Mouse (Mus musculus): Measurements from ENCODE around the gene Gm49322. TPM values are rescaled to one million over a fixed set of nuclear protein-coding genes. Genes with fewer than 3 reads are reported as not detected.
"Not testable (repeated sequence)": the region's sequence is repeated elsewhere in the genome, so short reads cannot be mapped to it uniquely, and the experiment has no call there.

Gm49322 gene
- 1 to 10 TPM; 2.0 to 3.0 TPM for total RNA-seq (2021)

DNA sequence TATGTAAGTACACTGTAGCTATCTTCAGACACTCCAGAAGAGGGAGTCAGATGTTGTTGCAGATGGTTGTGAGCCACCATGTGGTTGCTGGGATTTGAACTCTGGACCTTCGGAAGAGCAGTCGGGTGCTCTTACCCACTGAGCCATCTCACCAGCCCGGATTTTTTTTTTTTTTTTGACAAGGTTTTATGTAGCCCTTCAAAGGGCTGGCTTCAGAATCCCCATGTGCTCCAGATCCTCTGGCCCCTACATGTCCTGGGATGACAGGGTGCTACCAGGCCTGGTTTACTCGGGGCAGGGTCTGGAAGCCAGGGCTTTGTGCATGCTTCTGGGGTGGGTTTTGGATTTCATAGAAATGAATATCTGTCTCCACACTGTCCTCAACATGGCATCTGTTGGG lies at the start of gene Gm49322:
TSS of gene Gm49322 (plus strand) at position 301 of the 400 bp plus-strand sequence.
- DNase-seq (ENCODE audit: extremely low spot score in 1 of 2, low spot score in 2 of 2); intact Hi-C loops (cut with DNase I): not testable (repeated sequence)

DNA sequence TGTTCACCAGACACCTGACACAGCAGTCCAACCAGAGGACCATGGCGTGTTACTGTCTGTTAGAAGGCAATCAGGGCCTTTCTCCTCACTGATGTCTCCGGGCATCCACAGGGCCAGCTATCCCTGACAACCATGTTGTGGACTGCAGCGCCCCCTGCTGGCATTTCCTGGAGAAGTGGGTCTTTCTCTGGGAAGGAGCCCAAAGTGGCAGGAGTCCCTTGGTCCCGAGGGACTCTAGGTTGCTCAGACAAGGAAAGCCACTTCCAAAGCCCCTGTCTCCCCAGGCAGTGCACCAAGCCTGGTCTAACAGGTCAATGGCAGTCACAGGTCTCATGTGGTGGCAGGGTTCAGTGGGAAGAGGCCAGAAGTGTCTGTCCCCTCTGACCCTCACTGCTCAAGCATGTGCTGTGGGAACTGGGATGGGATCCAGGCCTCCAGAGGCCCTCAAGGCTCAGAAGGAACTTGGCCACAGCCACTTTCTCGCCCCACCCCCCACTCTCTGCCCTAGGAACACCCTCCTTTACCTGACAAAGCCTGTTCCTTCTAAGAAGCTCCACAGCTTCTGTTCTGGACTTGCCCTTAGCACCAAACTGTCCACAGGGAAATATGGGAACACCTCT lies 48.4 kb upstream of the Gm49322 start:
- intact Hi-C loops (cut with DNase I) = no loop called here
- peak; percentile 47 to 87 for DNase-seq (ENCODE audit: extremely low spot score in 1 of 2, low spot score in 2 of 2)

DNA sequence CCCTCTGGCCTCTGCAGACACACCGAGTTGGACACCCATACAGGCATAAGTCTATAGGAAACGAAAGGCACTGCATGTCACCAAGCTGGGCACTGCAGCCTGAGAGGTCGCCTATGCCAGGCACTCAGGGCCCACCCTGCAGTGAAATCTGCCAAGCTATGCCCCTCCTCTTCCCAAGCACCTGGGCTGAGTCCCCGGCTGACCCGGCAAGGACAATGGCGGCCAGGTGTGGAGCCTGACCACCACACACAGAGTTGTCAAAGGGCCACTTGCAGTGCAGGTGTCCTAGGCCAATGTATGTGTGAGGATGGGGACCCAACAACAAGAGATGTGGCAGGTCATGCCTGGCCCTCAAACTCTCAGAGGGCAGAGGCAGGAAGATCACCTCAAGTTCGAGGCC lies 46.4 kb upstream of the Gm49322 start:
- intact Hi-C loops (cut with DNase I) = no loop called here
- no peak for DNase-seq (ENCODE audit: extremely low spot score in 1 of 2, low spot score in 2 of 2)

DNA sequence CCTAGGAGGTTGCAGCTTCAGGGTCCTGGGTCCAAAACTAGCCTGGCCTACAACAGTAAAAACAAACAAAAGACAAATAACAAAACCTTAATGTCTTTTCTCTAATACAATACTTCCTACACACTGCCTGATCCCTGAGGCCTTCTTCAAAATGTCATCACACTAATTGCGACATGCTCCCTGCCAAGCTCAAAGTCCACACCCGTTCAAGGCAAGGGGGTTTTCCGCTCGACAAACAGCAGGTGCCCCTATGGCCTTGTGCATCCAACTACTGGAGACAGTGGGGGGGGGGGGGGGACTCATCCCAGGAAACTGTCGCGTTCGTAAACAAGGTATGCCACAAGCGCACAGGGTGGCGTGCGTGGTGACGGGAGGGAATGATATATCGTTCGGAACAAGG lies 45.2 kb upstream of the Gm49322 start:
- intact Hi-C loops (cut with DNase I) = no loop called here
- DNase-seq (ENCODE audit: extremely low spot score in 1 of 2, low spot score in 2 of 2) = no peak

DNA sequence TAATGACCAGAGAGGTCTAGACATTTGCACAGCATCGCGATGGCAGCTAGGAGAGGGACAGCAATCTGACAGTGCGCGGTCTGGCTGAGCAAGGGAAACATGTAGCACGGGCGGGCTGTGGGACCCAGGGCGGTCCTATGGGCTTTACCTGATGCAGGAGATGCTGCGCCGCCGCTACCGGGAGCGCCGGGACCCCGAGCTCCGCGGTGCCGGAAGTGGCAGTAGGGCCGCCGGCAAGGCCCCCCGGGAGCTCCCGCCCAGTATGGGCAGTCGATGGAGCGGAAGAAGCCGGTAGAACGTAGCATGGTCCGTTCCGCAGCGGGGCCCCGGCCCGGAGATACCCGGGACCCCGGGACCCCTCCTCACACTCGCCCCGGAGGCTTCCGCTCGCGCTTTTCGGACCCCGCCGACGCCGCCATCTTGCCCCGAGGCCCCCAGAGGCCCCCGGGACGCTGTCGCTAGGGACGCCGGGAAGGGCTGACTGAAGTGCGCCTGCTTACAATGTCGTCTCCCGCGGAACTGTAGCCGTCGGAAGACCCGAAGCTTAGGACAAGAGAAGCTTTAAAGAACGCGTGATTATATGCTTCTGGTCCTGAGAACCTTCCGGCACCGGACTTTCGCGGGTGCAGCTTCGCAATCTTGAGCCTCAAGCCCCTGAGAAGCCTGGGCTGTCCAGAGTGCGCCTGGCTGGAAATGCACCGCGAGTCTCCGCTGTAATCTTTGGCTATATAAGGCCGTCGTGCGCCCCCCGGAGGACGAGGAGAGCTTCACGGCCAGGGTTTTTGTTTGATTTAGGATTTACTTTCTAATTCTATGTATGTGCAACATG lies 44.5 kb upstream of the Gm49322 start, which contains the start of gene Rexo1:
TSS of gene Rexo1 (minus strand) at position 445 of the 829 bp plus-strand sequence.
- intact Hi-C loops (cut with DNase I) = no loop called here
- DNase-seq (ENCODE audit: extremely low spot score in 1 of 2, low spot score in 2 of 2) = peak; percentile 91 to 93

DNA sequence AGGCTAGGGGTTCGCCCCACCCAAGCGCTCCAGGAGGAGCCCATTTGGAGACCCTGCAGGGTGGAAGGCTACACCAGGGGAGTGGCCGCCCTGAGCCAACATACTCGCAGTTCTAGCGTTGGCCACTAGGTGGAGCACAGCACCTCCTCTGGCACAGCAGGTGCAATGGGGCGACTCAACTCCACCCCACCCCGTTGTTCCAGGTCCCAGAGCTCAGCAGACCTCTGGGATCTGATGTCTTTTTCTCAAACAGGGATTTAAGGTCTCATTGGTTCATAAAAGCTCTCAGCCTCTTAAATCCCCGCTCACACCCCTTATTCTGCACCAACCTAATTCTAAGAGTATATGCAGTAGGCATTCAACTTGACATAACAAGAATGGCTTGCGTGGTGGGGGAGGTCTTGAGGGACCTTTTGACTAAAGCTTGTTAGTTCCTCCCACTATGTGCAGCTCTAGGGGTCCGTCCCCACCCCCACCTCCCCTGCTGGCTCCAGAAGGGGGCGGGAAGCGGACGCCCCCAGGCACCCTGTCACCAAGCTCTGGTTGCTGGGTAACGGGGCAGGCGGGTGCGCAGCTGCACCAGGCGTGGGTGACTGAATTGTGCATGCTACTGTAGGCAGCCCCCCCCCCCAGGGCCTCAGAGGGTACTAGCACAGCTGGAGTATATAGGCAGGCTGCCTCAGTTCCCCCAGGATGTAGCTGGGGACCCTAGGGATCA lies 39.3 kb upstream of the Gm49322 start:
- intact Hi-C loops (cut with DNase I) = no loop called here
- DNase-seq (ENCODE audit: extremely low spot score in 1 of 2, low spot score in 2 of 2) = peak; percentile 83 to 89

DNA sequence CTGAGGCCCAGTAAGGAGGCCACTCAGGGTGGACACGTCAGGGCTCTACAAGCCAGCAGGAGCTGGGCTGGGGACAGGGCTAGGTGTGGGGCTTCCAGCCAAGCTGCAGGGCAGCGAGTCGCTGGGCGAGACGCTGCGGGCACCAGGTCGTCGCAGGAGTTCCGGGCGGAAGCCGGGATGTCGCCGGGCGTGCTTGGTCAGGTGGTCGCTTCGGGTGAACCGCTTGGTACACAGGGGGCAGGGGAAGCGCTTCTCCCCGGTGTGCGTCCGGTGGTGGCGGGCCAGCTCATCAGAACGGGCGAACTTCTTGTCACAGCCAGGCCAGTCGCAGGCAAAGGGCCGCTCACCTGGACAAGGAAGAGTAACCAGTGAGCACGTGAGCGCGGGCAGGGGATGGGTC lies 36.9 kb upstream of the Gm49322 start:
- no peak for DNase-seq (ENCODE audit: extremely low spot score in 1 of 2, low spot score in 2 of 2)
- intact Hi-C loops (cut with DNase I) = no loop called here

DNA sequence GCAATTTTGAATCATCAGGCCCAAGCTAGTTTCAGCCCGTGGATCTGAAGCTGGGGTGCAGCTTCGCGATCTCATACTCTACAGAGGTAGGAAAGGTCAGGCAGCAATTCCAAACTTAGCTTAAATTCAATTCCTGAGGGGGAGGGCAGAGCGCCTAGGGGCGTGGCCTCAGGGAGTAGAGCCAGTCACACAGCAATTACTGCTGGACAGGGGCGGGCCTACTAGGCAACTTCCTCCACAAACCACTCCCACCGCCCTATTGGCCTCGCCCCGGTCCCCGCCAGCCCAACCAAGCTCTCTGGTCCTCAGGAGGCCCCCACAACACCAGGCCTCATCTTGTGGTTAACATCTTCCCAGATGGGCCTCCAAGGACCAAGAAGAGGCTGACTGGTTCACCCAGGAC lies 36.2 kb upstream of the Gm49322 start:
- intact Hi-C loops (cut with DNase I) = no loop called here
- peak in 1 of 2 experiments; percentile 85 for DNase-seq (ENCODE audit: extremely low spot score in 1 of 2, low spot score in 2 of 2)

DNA sequence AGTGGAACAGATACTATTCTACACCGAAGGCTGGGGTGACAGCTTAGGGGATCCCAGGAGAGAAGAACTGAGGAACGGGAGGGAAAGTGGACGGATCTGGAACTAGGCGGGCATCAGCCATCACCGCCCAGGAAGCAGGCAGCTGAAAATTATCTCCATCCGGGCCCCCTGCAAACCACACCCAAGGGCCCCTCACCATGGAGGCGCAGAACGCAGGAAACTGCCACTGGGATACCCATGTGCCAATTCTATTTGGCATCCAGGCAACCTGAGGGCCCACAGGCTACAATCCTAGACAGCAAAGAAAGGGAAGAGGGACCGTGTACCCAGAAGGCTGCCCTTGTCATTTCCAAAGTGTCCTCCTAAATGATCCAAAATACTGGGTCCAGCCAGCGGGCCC lies 35.4 kb upstream of the Gm49322 start:
- intact Hi-C loops (cut with DNase I) = no loop called here
- no peak for DNase-seq (ENCODE audit: extremely low spot score in 1 of 2, low spot score in 2 of 2)

DNA sequence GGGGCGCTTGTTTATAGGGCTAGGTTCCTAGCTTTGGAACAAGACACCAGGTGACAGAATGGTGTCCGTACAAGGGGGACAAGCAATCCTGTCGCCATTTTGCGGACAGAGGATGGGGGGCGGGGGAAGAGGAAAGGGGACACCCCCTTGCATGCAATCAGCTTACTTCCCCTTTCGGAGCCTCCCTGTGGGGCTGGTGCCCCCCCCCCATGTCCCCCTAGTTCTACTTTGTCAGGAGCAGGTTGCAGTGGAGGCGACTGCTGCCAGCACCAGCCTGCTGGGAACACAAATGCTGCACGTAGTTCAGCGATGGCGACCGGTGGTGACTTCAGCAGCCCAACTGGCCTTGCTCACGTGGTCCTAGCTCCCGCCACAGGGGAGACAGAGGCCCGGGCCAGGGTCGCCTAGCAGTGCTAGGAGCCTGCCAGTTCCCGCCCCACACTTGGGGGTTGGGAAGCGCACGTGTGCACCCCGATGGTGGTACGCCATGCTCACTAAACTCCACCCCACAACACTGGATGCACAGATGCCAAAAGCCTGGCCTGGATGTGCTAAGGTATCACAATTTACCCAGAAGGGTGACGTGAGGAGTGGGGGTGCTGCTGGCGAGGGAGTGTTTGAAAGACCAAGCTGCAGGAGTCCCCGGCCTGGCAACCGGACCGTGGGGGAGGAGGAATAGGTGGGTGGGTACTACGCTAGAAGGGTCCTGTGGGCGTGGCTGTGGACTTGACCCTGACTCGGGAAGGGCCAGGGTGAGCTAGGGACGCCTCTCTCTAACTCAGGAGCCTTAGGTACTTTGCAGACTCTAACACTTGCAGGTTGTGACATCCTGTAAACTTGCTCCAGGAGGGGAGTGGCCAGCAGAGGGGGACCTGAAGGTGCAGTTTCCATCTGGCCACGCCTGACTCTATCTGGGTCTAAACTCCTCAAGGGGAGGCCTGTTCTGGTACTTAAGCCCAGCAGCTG lies 34.7 kb upstream of the Gm49322 start:
- peak in 1 of 2 experiments; percentile 69 for DNase-seq (ENCODE audit: extremely low spot score in 1 of 2, low spot score in 2 of 2)
- intact Hi-C loops (cut with DNase I) = no loop called here

DNA sequence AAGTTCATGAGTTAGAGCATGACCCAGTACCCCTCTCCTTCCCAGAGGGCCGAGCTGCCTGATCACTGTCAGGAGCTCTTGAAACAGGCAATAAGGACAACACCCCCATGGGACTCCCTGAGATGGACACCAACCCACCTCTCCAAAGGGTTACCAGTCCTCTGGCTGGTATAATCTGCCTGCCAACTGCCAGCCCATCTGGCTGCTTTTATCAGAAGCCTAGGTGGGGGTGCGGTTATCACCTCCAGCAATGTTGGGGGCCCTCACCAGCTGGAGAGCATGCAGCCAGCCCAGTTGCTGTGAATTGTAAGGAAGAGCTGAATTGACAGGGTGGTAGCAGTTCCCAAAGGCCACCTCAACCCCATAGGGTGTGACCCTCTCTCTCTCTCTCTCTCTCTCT lies 33.3 kb upstream of the Gm49322 start:
- no peak for DNase-seq (ENCODE audit: extremely low spot score in 1 of 2, low spot score in 2 of 2)
- intact Hi-C loops (cut with DNase I) = no loop called here

DNA sequence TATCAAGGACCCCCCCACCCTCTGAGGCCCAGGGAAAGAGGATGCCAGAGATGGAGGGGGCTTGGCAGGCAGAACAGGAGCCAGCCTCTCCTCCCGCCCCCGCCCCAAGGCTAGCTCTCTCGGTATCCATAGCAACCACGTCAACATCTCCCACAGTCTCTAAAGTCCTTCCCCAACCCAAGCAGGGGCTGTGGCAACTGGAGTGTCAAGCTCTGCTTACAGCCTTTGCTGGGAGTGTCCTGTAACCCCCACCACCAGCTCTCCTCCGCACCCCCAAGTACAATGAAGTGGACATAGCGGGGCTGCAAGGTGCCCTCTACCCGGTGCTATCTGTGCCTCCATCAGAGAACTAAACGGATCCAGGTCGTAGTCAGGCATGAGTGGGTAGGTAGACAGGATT lies 31.9 kb upstream of the Gm49322 start:
- intact Hi-C loops (cut with DNase I) = no loop called here
- DNase-seq (ENCODE audit: extremely low spot score in 1 of 2, low spot score in 2 of 2) = peak; percentile 53 to 57

DNA sequence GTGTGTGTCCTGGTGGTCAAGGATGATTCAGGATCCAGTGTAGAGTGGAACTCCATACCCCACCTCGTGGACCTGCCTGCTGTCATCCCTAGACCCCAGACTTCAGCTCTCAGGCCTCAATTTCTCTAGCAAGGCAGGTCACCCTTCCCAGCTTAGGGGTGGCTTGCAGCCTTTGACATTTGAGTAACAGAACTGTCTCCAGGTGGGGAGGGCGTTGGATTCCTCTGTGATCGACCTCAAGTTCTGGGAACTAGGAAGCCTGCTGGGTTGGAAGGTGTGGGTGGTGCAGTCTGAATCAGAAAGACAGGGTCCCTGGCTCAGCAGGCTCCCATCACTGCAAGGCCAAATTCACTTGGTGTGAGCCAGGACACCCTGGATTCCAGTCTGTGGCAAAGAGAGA lies 30.9 kb upstream of the Gm49322 start:
- intact Hi-C loops (cut with DNase I) = loop anchor here (5.0 kb wide), 1 partner anchor 102 kb away; the partner anchor contains the start of gene Mknk2
- peak in 1 of 2 experiments; percentile 26 for DNase-seq (ENCODE audit: extremely low spot score in 1 of 2, low spot score in 2 of 2)

DNA sequence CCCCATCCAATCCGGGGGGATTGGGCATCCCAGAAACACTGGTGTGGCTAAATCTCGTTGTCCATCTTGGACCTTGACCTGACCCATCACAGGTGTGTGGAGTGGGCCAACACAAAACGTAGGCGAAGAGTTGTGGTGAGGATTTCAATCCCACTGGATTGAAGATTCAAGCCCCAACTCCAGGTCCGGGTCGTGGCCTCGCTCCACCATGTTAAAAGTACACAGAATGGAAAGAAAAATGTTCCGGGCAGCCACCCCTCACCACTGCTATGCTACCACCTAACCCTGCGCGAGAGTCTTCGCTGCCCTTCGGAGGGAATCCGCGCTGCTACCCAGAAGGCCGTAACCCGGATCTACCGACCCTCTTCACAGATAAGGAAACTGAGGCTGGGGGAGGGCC lies 29.9 kb upstream of the Gm49322 start:
- intact Hi-C loops (cut with DNase I) = loop anchor here (5.0 kb wide), 1 partner anchor 101 kb away; the partner anchor contains the start of gene Mknk2
- DNase-seq (ENCODE audit: extremely low spot score in 1 of 2, low spot score in 2 of 2) = no peak

DNA sequence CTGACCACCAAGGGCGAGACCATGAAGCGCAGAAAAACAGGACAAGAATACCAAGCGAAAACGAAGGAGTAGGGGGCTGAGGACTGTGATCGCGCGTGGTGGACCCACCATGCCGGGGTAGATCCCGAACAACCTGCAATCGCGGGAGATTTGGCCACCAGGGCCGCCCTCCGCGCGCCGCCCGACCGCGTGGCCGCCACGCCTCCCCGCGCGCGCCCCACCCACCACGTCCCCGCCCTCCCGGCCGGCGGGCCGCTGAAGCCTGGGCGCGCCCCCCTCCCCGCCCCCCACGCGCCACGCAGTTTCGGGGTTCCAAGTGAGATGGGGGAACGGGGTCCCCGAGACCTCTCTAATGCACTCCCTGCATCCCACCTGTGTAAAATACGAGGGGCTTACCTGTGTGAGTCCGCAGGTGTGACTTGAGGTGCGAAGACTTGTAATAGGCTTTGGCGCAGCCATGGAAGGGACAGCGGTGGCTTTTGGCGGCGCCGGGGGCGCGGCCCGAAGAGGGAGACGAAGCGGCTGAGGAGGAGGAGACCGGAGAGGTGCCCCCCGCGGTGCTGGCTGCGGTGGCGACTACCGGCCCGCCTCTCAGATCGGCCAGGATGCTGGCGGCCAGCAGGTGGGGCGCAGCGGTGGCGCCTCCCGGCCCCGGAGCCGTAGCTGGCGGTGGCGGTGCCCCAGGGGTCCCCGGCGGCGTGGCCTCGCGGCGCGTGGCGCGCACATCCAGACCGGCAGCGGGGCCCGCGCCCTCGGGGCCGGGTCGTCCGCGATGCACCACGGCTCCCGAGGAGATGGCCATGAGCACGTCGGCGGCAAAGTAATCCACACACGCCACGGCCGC lies 29.2 kb upstream of the Gm49322 start:
- intact Hi-C loops (cut with DNase I) = loop anchor here (5.0 kb wide), 1 partner anchor 101 kb away; the partner anchor contains the start of gene Mknk2
- peak in 1 of 2 experiments; percentile 84 for DNase-seq (ENCODE audit: extremely low spot score in 1 of 2, low spot score in 2 of 2)

DNA sequence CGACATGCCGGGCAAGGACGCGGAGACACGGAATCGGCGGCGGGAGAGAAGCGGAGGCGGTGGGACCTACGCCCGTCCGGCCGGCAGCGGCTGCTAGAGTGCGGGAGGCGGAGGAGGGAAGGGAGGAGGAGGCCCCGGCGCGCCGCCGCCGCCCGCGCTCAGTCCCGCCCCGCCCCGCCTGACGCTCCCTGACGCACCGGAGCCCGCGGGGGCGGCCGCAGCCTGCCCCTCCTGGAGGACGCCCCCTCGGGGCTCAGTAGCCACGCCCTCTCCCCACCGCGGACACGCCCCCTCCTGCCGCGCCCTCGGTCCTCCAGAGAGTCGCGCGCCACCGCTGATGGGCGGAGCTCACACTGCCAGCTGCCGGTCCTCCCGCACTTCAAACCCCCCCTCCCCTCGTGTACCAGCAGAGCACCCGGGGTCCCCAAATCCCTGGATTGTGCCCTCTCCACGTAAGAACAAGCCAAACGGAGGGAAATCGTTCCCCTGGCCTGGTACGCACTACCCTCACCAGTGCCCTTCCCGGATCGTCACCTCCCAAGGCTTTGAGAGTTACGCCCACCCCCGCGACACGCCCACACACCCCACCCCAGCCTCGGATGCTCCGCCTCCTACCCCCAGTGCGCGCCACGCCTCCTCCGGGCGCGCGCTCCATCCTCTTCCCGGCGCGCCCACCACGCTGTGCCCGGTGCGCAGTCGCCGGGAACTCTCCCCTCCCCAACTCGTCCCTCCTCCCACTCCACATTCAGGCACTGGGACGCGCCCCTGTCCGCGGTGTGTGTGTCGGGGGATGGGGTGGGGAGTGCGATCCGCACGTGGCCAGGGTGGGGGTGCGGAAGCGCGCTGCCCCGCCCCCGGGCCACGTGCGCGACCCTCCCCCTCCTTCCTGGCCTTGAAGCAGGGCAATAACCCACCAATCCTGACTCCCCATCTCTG lies 28.4 kb upstream of the Gm49322 start, which contains the start of gene Klf16:
TSS of gene Klf16 (minus strand) at position 127 of the 936 bp plus-strand sequence.
- DNase-seq (ENCODE audit: extremely low spot score in 1 of 2, low spot score in 2 of 2) = peak; percentile 94 to 99
- intact Hi-C loops (cut with DNase I) = loop anchor here (5.0 kb wide), 1 partner anchor 100 kb away; the partner anchor contains the start of gene Mknk2
